Mouse (Mus musculus): ENCODE data around the gene Nmrk2.

DNA sequence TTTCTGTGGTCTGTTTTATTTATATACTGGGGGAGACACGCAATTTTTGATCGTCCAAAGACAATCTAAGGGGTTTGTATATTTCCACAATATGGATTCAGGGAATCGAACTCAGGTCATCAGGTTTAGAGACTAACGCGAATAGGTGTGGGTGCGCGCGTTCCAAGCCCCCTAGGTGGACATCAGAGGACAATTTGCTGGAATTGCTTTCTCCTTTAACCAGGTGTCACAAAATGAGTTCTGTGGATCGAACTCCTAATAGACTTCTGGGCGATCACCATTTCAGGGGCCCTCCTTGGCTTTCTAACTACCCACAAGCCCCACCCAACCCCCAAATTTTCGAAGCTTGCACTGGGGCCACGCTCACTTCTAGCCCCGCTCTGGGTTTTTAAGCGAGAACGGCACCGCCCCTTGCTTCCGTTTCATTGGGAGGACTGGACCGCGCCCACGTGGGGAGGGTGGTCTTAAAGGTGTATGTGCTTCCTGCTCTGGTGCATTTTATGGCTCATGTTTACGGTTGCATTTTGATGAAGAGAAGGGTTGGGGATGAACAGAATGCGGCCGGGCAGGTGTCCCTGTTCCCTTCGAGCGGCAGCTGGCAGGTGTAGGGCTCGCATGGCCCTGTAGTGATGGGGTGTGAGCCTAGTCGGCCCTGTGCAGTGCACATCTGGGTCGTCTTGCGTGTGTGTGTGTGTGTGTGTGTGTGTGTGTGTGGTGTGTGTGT, 33.2 kb downstream of the Nmrk2 start:
- peak; percentile 35; the same call in 1 of the 2 replicates for TF ChIP-seq POLR2A (IDR thresholded peaks at IDR 0.05; ENCODE audit: borderline replicate concordance, extremely low read depth, low read depth, low read length)
- TF ChIP-seq CTCF (IDR thresholded peaks at IDR 0.05; ENCODE audit: insufficient read depth, low read length): no peak

All from lung, adult 2 months (tissue).